In the genomic region with DNA sequence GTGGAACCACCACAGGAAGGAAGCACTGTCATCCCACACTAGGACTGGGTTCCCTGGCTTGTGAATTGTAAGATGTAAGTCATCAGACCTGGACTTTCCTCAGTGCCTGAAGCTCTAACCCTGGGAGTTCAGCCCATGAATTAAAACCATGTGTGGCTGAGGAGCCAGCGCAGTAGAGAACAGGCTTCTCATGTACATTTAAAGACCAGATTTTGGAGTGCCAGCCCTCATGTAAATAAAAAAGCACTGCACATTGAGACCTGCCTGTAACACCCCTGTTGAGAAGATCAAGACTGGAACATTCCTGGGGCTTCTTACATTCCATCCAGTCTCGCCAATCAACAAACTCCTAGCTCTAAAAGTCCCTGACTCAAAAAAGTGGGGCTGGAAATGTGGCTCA, we compare ENCODE assay signal across 29 mouse cellular contexts.
A peak's percentile ranks its signal among the peaks of the same experiment; 100 is the strongest.
DNase-seq lines count a peak whose midpoint lies in the region; ATAC-seq and TF ChIP-seq lines count a peak whose summit lies in the region.
"Had no signal": no experiment of that assay in that cellular context is flagged by ENCODE, and none has a peak within 500 bp of the region (broad histone marks: within the 10 kb centered on the region; RNA-seq: fewer than 3 reads in every experiment).

No protein-coding gene starts in this region.

- ATAC-seq in hindbrain, embryonic 12.5 days (ENCODE audit: low FRiP score) = no peak
- ATAC-seq in limb, embryonic 14.5 days (ENCODE audit: low FRiP score, low read depth) = peak; percentile 19; the same call in 1 of the 2 replicates
- no peak for ATAC-seq in forebrain, embryonic 16.5 days
- ATAC-seq: hindbrain, embryonic 16.5 days had no signal

- DNase-seq in hindbrain, embryonic 10.5 days (ENCODE audit: low spot score) = peak; percentile 37
- peak; percentile 63 for DNase-seq in forelimb bud, embryonic 11.5 days (ENCODE audit: low read depth, low spot score)
- peak; percentile 24 for DNase-seq in limb, embryonic 14.5 days (ENCODE audit: low spot score)
- no peak for DNase-seq in gastrocnemius, adult 18-20 months (ENCODE audit: low spot score)
- DNase-seq in spleen, postnatal 14 days (ENCODE audit: low spot score in 2 of 2) = no peak
- DNase-seq: adrenal gland, adult 8-10 months; cerebellum, adult 8-10 months; cerebellum, postnatal 25 days; gastrocnemius, adult 2 months; heart, postnatal 10 days; kidney, adult 18-20 months; kidney, postnatal 25 days; midbrain, embryonic 14.5 days; right cerebral cortex, adult 18-20 months; spleen, adult 18-20 months; thymus, adult 18-20 months; thymus, postnatal 25 days had no signal

- 66% methylated on average over 2 of the region's 2 CpGs for WGBS in hindbrain, embryonic 10.5 days
- 72% methylated on average over 2 of the region's 2 CpGs for WGBS in hindbrain, embryonic 12.5 days
- 17% methylated on average over 2 of the region's 2 CpGs for WGBS in limb, embryonic 14.5 days
- WGBS in forebrain, embryonic 16.5 days = 78% methylated on average over 2 of the region's 2 CpGs

- no peaks in the 10 kb centered on the region for H3K27me3 ChIP-seq in hindbrain, embryonic 10.5 days (ENCODE audit: insufficient read depth, poor library complexity, severe bottlenecking)
- no peaks in the 10 kb centered on the region for H3K27me3 ChIP-seq in hindbrain, embryonic 12.5 days
- H3K27me3 ChIP-seq in limb, embryonic 14.5 days (ENCODE audit: control insufficient read depth, insufficient read depth, low read length) = no peaks in the 10 kb centered on the region
- no peaks in the 10 kb centered on the region for H3K27me3 ChIP-seq in forebrain, embryonic 16.5 days (replicated peaks; ENCODE audit: control insufficient read depth, insufficient read depth, low read length)
- H3K27me3 ChIP-seq: embryonic facial prominence, embryonic 12.5 days; forebrain, embryonic 12.5 days; heart, embryonic 13.5 days; kidney, embryonic 15.5 days; neural tube, embryonic 15.5 days had no signal

- no peak overlapping the region for H3K27ac ChIP-seq in hindbrain, embryonic 10.5 days
- no peak overlapping the region for H3K27ac ChIP-seq in hindbrain, embryonic 12.5 days
- H3K27ac ChIP-seq in limb, embryonic 14.5 days (replicated peaks; ENCODE audit: low read depth, low read length) = no peak overlapping the region
- H3K27ac ChIP-seq in forebrain, embryonic 16.5 days (ENCODE audit: low read length) = no peak overlapping the region
- H3K27ac ChIP-seq: embryonic facial prominence, embryonic 12.5 days; forebrain, embryonic 12.5 days; gastrocnemius, adult 2 months; heart, embryonic 13.5 days; kidney, embryonic 15.5 days; macrophage; neural tube, embryonic 15.5 days; stomach, postnatal 0 days had no signal

- no peaks in the 10 kb centered on the region for H3K36me3 ChIP-seq in hindbrain, embryonic 10.5 days
- H3K36me3 ChIP-seq in hindbrain, embryonic 12.5 days = no peaks in the 10 kb centered on the region
- H3K36me3 ChIP-seq in limb, embryonic 14.5 days (ENCODE audit: control insufficient read depth, insufficient read depth, low read length) = no peaks in the 10 kb centered on the region
- no peaks in the 10 kb centered on the region for H3K36me3 ChIP-seq in forebrain, embryonic 16.5 days (ENCODE audit: control insufficient read depth, insufficient read depth)
- H3K36me3 ChIP-seq: embryonic facial prominence, embryonic 12.5 days; forebrain, embryonic 12.5 days; G1E; heart, embryonic 13.5 days; kidney, embryonic 15.5 days; neural tube, embryonic 15.5 days had no signal

- H3K9me3 ChIP-seq in hindbrain, embryonic 10.5 days = no peaks in the 10 kb centered on the region
- no peaks in the 10 kb centered on the region for H3K9me3 ChIP-seq in hindbrain, embryonic 12.5 days (replicated peaks)
- H3K9me3 ChIP-seq in limb, embryonic 14.5 days (ENCODE audit: control insufficient read depth, low read length) = no peaks in the 10 kb centered on the region
- H3K9me3 ChIP-seq in forebrain, embryonic 16.5 days (ENCODE audit: control insufficient read depth, low read length) = no peaks in the 10 kb centered on the region
- H3K9me3 ChIP-seq: embryonic facial prominence, embryonic 12.5 days; forebrain, embryonic 12.5 days; heart, embryonic 13.5 days; kidney, embryonic 15.5 days; neural tube, embryonic 15.5 days had no signal

- H3K9ac ChIP-seq in hindbrain, embryonic 12.5 days = no peak overlapping the region
- no peak overlapping the region for H3K9ac ChIP-seq in limb, embryonic 14.5 days (ENCODE audit: low read depth, low read length, severe bottlenecking)
- H3K9ac ChIP-seq in forebrain, embryonic 16.5 days (replicated peaks; ENCODE audit: low read depth, low read length) = no peak overlapping the region
- H3K9ac ChIP-seq: embryonic facial prominence, embryonic 12.5 days; forebrain, embryonic 12.5 days; heart, embryonic 13.5 days; kidney, embryonic 15.5 days; neural tube, embryonic 15.5 days had no signal

- no peak overlapping the region for H3K4me3 ChIP-seq in hindbrain, embryonic 10.5 days
- no peak overlapping the region for H3K4me3 ChIP-seq in hindbrain, embryonic 12.5 days
- H3K4me3 ChIP-seq in limb, embryonic 14.5 days (replicated peaks; ENCODE audit: low read length) = no peak overlapping the region
- H3K4me3 ChIP-seq in forebrain, embryonic 16.5 days (replicated peaks; ENCODE audit: low read length) = no peak overlapping the region
- H3K4me3 ChIP-seq: embryonic facial prominence, embryonic 12.5 days; erythroblast, embryonic 14.5 days; forebrain, embryonic 12.5 days; gastrocnemius, adult 2 months; heart, embryonic 13.5 days; kidney, embryonic 15.5 days; neural tube, embryonic 15.5 days had no signal

- H3K4me2 ChIP-seq in hindbrain, embryonic 12.5 days (replicated peaks) = no peak overlapping the region
- no peak overlapping the region for H3K4me2 ChIP-seq in limb, embryonic 14.5 days (replicated peaks; ENCODE audit: low read depth, low read length, severe bottlenecking)
- H3K4me2 ChIP-seq in forebrain, embryonic 16.5 days (ENCODE audit: low read length) = no peak overlapping the region
- H3K4me2 ChIP-seq: embryonic facial prominence, embryonic 12.5 days; forebrain, embryonic 12.5 days; heart, embryonic 13.5 days; kidney, embryonic 15.5 days; neural tube, embryonic 15.5 days had no signal

- no peak for TF ChIP-seq POLR2A in limb, embryonic 14.5 days (IDR thresholded peaks at IDR 0.05; ENCODE audit: borderline replicate concordance, extremely low read depth, insufficient read depth, insufficient read length)

- H3K4me1 ChIP-seq in hindbrain, embryonic 10.5 days (replicated peaks) = no peaks in the 10 kb centered on the region
- peaks cover 3% of the 10 kb centered on the region; the same call in 1 of the 2 replicates for H3K4me1 ChIP-seq in hindbrain, embryonic 12.5 days
- 0 out of 2 replicates have a peak, but pooled peaks cover 9% of the 10 kb centered on the region for H3K4me1 ChIP-seq in limb, embryonic 14.5 days (ENCODE audit: control insufficient read depth, insufficient read depth, low read length)
- H3K4me1 ChIP-seq in forebrain, embryonic 16.5 days (replicated peaks; ENCODE audit: control insufficient read depth, insufficient read depth, low read length) = peaks cover 4% of the 10 kb centered on the region
- H3K4me1 ChIP-seq: kidney, embryonic 15.5 days had no signal

Comparison
In these comparisons a context has a peak if more than half of its experiments do, and no peak if none do; other contexts are left out.
1. DNase-seq: peak in hindbrain, embryonic 10.5 days (single experiment), forelimb bud, embryonic 11.5 days (single experiment) and limb, embryonic 14.5 days (single experiment); none in gastrocnemius, adult 18-20 months (single experiment) and spleen, postnatal 14 days (0 of 2).